Mouse (Mus musculus) lung, embryonic 14.5 days (tissue): ENCODE measurements at regions not wholly inside any gene's neighbourhood (a gene's known extent, or its start where the extent isn't known, plus 50 kb on each side); places are given as distances from the start of the nearest gene placed in this dataset.

Experiments used
- ATAC-seq: fragments of 200-750 bp; cut with Nextera tagmentation; 2 replicates; pipeline ENCODE4 v1.8.0; 2017; ENCODE audit warnings: mild to moderate bottlenecking, moderate TSS enrichment, moderate library complexity; ENCODE audit not compliant: insufficient read depth
- DNase-seq: peaks from one replicate; pipeline ENCODE4 v3.0.0-alpha.2; 2015
- H3K27ac ChIP-seq: fragments of 300-500 bp; sonication (generic); 2 replicates; pipeline ENCODE4 v1.5.1; 2014; ENCODE audit warnings: low read depth, mild to moderate bottlenecking, moderate library complexity
- H3K27me3 ChIP-seq: fragments of 300-500 bp; sonication (generic); 2 replicates; pipeline ENCODE4 v1.6.1; 2014; ENCODE audit warnings: low read length, control low read depth; ENCODE audit not compliant: insufficient read depth
- H3K36me3 ChIP-seq: fragments of 300-500 bp; sonication (generic); 2 replicates; pipeline ENCODE4 v1.6.1; 2014; ENCODE audit warnings: control low read depth; ENCODE audit not compliant: insufficient read depth
- H3K4me1 ChIP-seq: fragments of 300-500 bp; sonication (generic); 2 replicates; pipeline ENCODE4 v1.6.1; 2014; ENCODE audit warnings: antibody characterized with exemption, control low read depth; ENCODE audit not compliant: insufficient read depth
- H3K4me2 ChIP-seq: fragments of 300-500 bp; sonication (generic); 2 replicates; pipeline ENCODE4 v1.6.1; 2014; ENCODE audit warnings: mild to moderate bottlenecking
- H3K4me3 ChIP-seq: fragments of 300-500 bp; sonication (generic); 2 replicates; pipeline ENCODE4 v1.5.1; 2014; ENCODE audit warnings: low read depth, low read length
- H3K9ac ChIP-seq: fragments of 300-500 bp; sonication (generic); 2 replicates; pipeline ENCODE4 v1.6.1; 2014
- H3K9me3 ChIP-seq: fragments of 300-500 bp; sonication (generic); 2 replicates; pipeline ENCODE4 v1.6.1; 2016; ENCODE audit warnings: low read depth, low read length, control low read depth
- CTCF ChIP-seq: IDR thresholded peaks from 2 replicates; pipeline ENCODE4 v1.5.1; 2016; ENCODE audit warnings: antibody characterized with exemption, low read depth
- WGBS: fragments of 180-500 bp; shearing (Covaris S2); extraction: QIAGEN DNeasy Blood & Tissue Kit; methylation state at CpG from one replicate; pipeline ENCODE4 v1.1.7; 2014; 5-methylcytosine and 5-hydroxymethylcytosine counted together

DNA sequence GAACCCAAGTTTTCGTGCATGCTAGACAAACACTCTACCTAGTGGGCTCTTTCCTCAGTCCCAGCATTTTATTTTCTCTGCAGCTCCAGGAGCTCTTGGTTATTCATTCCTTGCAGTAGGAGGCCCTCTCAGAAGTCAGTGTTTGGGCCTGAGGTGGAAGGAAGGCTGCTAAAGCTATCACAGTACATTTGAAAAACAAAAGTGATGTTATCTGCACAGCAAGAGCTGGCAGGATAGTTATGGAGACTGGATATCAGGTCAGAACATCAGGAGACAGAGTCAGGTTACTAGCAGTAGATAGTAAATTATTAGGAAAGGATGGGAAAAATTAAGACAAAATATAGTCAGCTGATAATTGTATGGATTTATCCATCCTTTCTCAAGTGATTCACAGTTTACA, 152.2 kb downstream of the Mtx2 start:
- DNase-seq = no peak
- no peak overlapping the region for H3K4me3 ChIP-seq
- no peaks in the 10 kb centered on the region for H3K9me3 ChIP-seq
- 86% methylated on average over 1 of the region's 1 CpGs for WGBS
- no peak overlapping the region for H3K27ac ChIP-seq
- H3K4me1 ChIP-seq = no peaks in the 10 kb centered on the region
- H3K4me2 ChIP-seq = no peak overlapping the region
- H3K36me3 ChIP-seq = no peaks in the 10 kb centered on the region
- no peak for TF ChIP-seq CTCF
- no peak for ATAC-seq
- H3K27me3 ChIP-seq = 0 out of 2 replicates have a peak, but pooled peaks cover 3% of the 10 kb centered on the region
- no peak overlapping the region for H3K9ac ChIP-seq

DNA sequence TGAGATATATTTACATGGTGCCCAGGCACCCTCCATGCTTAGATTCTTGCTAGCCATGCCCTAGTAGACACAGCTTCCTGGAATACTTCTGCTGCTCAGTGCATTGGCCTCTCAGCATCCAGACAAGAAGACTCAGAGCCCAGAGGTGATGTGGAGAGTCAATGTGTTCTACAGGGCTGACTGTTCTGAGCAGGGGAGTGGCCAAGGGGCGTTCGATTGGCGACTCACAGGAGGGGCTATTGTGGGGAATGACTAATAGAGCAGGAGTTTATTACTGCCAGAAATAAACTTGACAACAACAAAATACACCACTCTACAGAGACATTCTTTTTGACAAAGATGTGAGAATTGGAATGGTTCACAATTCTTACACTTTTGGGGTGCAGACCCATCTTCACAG, 156.3 kb downstream of the Mtx2 start:
- no peak for TF ChIP-seq CTCF
- DNase-seq (no peak), ATAC-seq (no peak)
- H3K9me3 ChIP-seq = no peaks in the 10 kb centered on the region
- H3K4me3 ChIP-seq = no peak overlapping the region
- no peaks in the 10 kb centered on the region for H3K36me3 ChIP-seq
- no peaks in the 10 kb centered on the region for H3K4me1 ChIP-seq
- 87% methylated on average over 3 of the region's 3 CpGs for WGBS
- H3K9ac ChIP-seq = no peak overlapping the region
- no peaks in the 10 kb centered on the region for H3K27me3 ChIP-seq
- no peak overlapping the region for H3K4me2 ChIP-seq
- H3K27ac ChIP-seq = no peak overlapping the region

DNA sequence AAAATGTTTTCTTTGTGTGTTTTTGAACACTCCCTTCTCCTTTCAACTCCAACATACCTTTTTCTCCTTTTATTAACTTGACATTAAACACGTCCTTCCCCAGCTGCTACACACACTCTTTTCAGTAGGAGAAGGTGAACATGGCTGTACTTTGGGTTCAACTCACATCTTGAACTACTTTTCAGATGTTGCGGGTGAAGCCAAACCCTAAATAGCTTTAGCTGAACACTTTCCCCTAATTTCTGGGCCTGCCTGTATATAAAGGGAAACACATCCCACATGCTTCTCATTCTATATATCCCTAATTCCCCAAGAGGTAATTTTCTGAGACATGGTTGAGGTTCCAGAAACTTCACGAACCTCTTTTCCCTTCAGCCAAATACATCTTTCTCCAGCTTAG, 168.2 kb downstream of the Mtx2 start:
- no peaks in the 10 kb centered on the region for H3K9me3 ChIP-seq
- DNase-seq = no peak
- no peaks in the 10 kb centered on the region for H3K36me3 ChIP-seq
- no peak overlapping the region for H3K4me2 ChIP-seq
- H3K4me1 ChIP-seq = no peaks in the 10 kb centered on the region
- H3K27ac ChIP-seq = no peak overlapping the region
- no peak for TF ChIP-seq CTCF
- ATAC-seq = no peak
- no peak overlapping the region for H3K4me3 ChIP-seq
- H3K27me3 ChIP-seq = 0 out of 2 replicates have a peak, but pooled peaks cover 12% of the 10 kb centered on the region
- 84% methylated on average over 3 of the region's 3 CpGs for WGBS
- no peak overlapping the region for H3K9ac ChIP-seq

- Histone ChIP-seq H3K27me3 (0 out of 2 replicates have a peak, but pooled peaks cover 12% of the 10 kb centered on the region), H3K9ac (no peak overlapping the region), H3K27ac (no peak overlapping the region), H3K4me2 (no peak overlapping the region), H3K9me3 (no peaks in the 10 kb centered on the region), H3K4me3 (no peak overlapping the region), H3K36me3 (no peaks in the 10 kb centered on the region), H3K4me1 (no peaks in the 10 kb centered on the region)
- ATAC-seq (no peak), DNase-seq (no peak)
- 35% methylated on average over 2 of the region's 2 CpGs for WGBS
- no peak for TF ChIP-seq CTCF
Measured at GRCm38 (mm10) chr2:74994998-74995397, 169.4 kb downstream of the Mtx2 start.

- Histone ChIP-seq H3K9me3 (no peaks in the 10 kb centered on the region), H3K4me3 (no peak overlapping the region), H3K9ac (no peak overlapping the region), H3K27me3 (0 out of 2 replicates have a peak, but pooled peaks cover 6% of the 10 kb centered on the region), H3K4me1 (no peaks in the 10 kb centered on the region), H3K36me3 (no peaks in the 10 kb centered on the region), H3K4me2 (no peak overlapping the region), H3K27ac (no peak overlapping the region)
- no peak for TF ChIP-seq CTCF
- DNase-seq = no peak
- 85% methylated on average over 1 of the region's 1 CpGs for WGBS
- no peak for ATAC-seq
Measured at GRCm38 (mm10) chr2:74997736-74998135, 172.1 kb downstream of the Mtx2 start.

- Histone ChIP-seq H3K4me2 (0 out of 2 replicates have a peak overlapping the region, but pooled peaks have one; percentile 2), H3K27ac (no peak overlapping the region), H3K9ac (no peak overlapping the region), H3K4me1 (no peaks in the 10 kb centered on the region), H3K36me3 (no peaks in the 10 kb centered on the region), H3K9me3 (no peaks in the 10 kb centered on the region), H3K27me3 (0 out of 2 replicates have a peak, but pooled peaks cover 6% of the 10 kb centered on the region), H3K4me3 (no peak overlapping the region)
- WGBS = 35% methylated on average over 10 of the region's 10 CpGs
- ATAC-seq = peak; percentile 86; the same call in 1 of the 2 replicates
- peak; percentile 76 for DNase-seq
- no peak for TF ChIP-seq CTCF
Measured at GRCm38 (mm10) chr2:75000368-75000796, 174.8 kb downstream of the Mtx2 start.

DNA sequence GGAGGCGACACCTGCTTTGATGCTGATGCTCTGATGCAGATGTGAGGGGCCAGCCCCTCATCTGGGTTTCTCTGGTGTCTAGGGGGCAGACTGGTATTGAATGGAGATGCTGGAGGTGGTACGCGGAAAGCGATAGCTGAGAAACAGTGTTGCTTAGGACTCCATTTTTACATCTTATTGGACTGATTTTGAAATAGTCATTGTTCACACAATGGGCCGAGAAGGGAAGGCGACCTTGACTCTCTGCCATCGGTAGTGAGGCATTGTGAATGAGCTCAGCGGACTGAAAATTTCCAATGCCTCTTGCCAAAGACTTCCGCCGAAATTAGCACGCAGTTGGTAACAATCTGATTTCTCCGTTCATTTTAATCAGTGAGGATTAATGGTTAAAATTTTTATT, 177.0 kb downstream of the Mtx2 start:
- 0 out of 2 replicates have a peak, but pooled peaks cover 6% of the 10 kb centered on the region for H3K27me3 ChIP-seq
- DNase-seq = peak; percentile 16
- 82% methylated on average over 12 of the region's 12 CpGs for WGBS

DNA sequence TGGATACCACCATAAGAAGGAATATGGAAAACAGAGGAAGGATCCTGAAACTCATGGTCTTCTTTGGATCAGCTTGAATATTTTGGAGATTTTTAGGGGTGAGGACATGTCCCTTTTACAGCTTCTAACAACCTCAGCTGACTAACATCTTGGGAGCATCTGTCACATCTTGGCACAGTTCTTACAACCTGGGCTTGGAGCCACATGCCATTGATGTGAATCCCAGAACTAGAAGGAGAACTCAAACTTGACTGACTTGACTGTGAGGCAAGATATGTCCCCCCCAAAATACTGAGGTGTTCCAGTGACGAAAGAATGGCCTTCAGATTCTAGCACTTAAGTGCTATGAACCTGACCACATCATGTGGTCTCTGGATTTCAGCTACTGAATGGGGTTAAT, 182.5 kb downstream of the Mtx2 start:
- H3K27ac ChIP-seq = no peak overlapping the region
- H3K9me3 ChIP-seq = no peaks in the 10 kb centered on the region
- TF ChIP-seq CTCF = no peak
- no peak overlapping the region for H3K9ac ChIP-seq
- no peaks in the 10 kb centered on the region for H3K27me3 ChIP-seq
- H3K4me2 ChIP-seq = no peak overlapping the region
- WGBS = 77% methylated on average over 1 of the region's 1 CpGs
- no peaks in the 10 kb centered on the region for H3K36me3 ChIP-seq
- no peak for DNase-seq
- H3K4me3 ChIP-seq = no peak overlapping the region
- H3K4me1 ChIP-seq = no peaks in the 10 kb centered on the region
- no peak for ATAC-seq

More for the DNA sequence above, 177.0 kb downstream of the Mtx2 start:
- H3K27ac ChIP-seq = no peak overlapping the region
- H3K4me1 ChIP-seq = no peaks in the 10 kb centered on the region
- H3K9ac ChIP-seq = no peak overlapping the region
- no peak for TF ChIP-seq CTCF
- H3K36me3 ChIP-seq = no peaks in the 10 kb centered on the region
- ATAC-seq = no peak
- no peak overlapping the region for H3K4me3 ChIP-seq
- H3K9me3 ChIP-seq = no peaks in the 10 kb centered on the region
- no peak overlapping the region for H3K4me2 ChIP-seq
